Mouse (Mus musculus) sigmoid colon, adult 10 weeks (tissue): ENCODE data around the gene Syce1. TPM values are rescaled to one million over a fixed set of nuclear protein-coding genes. Genes with fewer than 3 reads are reported as not detected.

Source experiments
- polyA plus RNA-seq: library from polyadenylated mRNA; stranded (reverse); fragments of 350-450 nt; fragmentation: Illumina TruSeq; extraction: RNeasy Lipid Tissue Mini Kit (QIAGEN cat#74804); gene quantifications from one replicate; pipeline ENCODE4 v1.2.3, GENCODE M21; 2014; ENCODE audit warnings: low read depth, low replicate concordance

The Syce1 gene
- not detected for polyA plus RNA-seq

GRCm38 (mm10) chr7:140787406-140788052, at the start of gene Syce1:
Gene Syce1, minus strand, starts transcription at chr7:140787852.

GRCm38 (mm10) chr7:140834968-140835757, 47.5 kb upstream of the Syce1 start, which contains the start of gene Urah:
Gene Urah, plus strand, starts transcription at chr7:140835018.

GRCm38 (mm10) chr7:140821653-140822329, 34.1 kb upstream of the Syce1 start, which contains the start of gene Zfp941:
Gene Zfp941, minus strand, starts transcription at chr7:140822178.

GRCm38 (mm10) chr7:140763447-140764020, 24.1 kb downstream of the Syce1 start, which contains the start of gene Cyp2e1:
Gene Cyp2e1, plus strand, starts transcription at chr7:140763739.

Other genes with a start within 250 kb of the Syce1 start
- gene Olfr538, start 220.0 kb downstream of the Syce1 start, polyA plus RNA-seq: not detected
- gene Olfr46, start 186.6 kb downstream of the Syce1 start, polyA plus RNA-seq: not detected
- gene Olfr61, start 158.9 kb downstream of the Syce1 start, polyA plus RNA-seq: not detected
- gene Olfr53, start 141.4 kb downstream of the Syce1 start, polyA plus RNA-seq: not detected
- not detected for gene Olfr539, start 127.9 kb downstream of the Syce1 start, polyA plus RNA-seq
- not detected for gene Olfr45, start 105.9 kb downstream of the Syce1 start, polyA plus RNA-seq
- gene Olfr541, start 90.6 kb downstream of the Syce1 start, polyA plus RNA-seq: not detected
- 26.0 TPM for gene Cyp2e1, start 24.1 kb downstream of the Syce1 start, polyA plus RNA-seq
- 1.5 TPM for gene Zfp941, start 34.3 kb upstream of the Syce1 start, polyA plus RNA-seq
- 11.3 TPM for gene Urah, start 47.2 kb upstream of the Syce1 start, polyA plus RNA-seq
- gene Scgb1c1, start 57.7 kb upstream of the Syce1 start, polyA plus RNA-seq: not detected
- gene Odf3, start 60.0 kb upstream of the Syce1 start, polyA plus RNA-seq: not detected
- not detected for gene Gm45785, start 68.5 kb upstream of the Syce1 start, polyA plus RNA-seq
- gene Ric8a, start 69.1 kb upstream of the Syce1 start, polyA plus RNA-seq: 6.9 TPM
- gene Bet1l, start 69.7 kb upstream of the Syce1 start, polyA plus RNA-seq: 3.0 TPM
- 117 TPM for gene Psmd13, start 94.1 kb upstream of the Syce1 start, polyA plus RNA-seq
- 8.5 TPM for gene Sirt3, start 94.5 kb upstream of the Syce1 start, polyA plus RNA-seq
- gene Cox8b, start 112.6 kb upstream of the Syce1 start, polyA plus RNA-seq: not detected
- gene Nlrp6, start 133.1 kb upstream of the Syce1 start, polyA plus RNA-seq: 26.6 TPM
- 0.82 TPM for gene Pgghg, start 153.5 kb upstream of the Syce1 start, polyA plus RNA-seq
- gene Ifitm5, start 162.4 kb upstream of the Syce1 start, polyA plus RNA-seq: not detected
- not detected for gene Gm45717, start 168.1 kb upstream of the Syce1 start, polyA plus RNA-seq
- 56.8 TPM for gene Ifitm2, start 168.1 kb upstream of the Syce1 start, polyA plus RNA-seq
- gene Ifitm1, start 179.4 kb upstream of the Syce1 start, polyA plus RNA-seq: 9.0 TPM
- gene Ifitm3, start 222.9 kb upstream of the Syce1 start, polyA plus RNA-seq: 7.6 TPM
- 1.4 TPM for gene Ifitm6, start 230.1 kb upstream of the Syce1 start, polyA plus RNA-seq
- not detected for gene Gm17387, start 241.3 kb upstream of the Syce1 start, polyA plus RNA-seq